Mouse (Mus musculus) layer of hippocampus, postnatal 10 days (tissue): ENCODE results near the gene Bdkrb2. TPM values are rescaled to one million over a fixed set of nuclear protein-coding genes. Genes with fewer than 3 reads are reported as not detected.

Source experiments
- DNase-seq, 2 experiments: peaks; one replicate each; pipeline ENCODE4 v3.0.0; 2021; ENCODE audit warnings: low spot score in 2 of 2
- total RNA-seq, 2 experiments: library from RNA; stranded (reverse); gene quantifications; 2 replicates each; pipeline ENCODE4 v1.2.3; 2021

Gene Bdkrb2
- total RNA-seq, 2 experiments from 2014 or later: 0.57 to 0.60 TPM

DNA sequence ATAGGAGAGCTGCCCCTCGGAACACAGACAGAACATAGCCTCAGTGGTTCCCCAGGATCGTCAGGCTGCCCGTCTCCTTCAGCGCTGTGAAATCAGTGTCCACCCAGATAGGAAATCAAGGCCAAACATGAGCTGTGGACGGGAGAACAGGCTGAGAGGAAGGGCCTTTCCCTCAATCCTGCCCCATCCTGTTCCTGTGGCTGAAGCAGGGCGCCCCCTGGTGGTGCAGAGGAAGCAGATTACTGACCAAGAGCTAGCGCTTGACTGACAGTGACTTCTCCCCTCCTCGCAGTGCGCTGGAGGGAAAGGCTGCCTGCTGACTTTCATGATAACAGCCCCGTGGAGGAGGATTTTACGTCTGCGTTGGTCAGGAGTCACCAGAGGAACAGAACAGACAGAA, 21.8 kb downstream of the Bdkrb2 start:
- peak; percentile 73 to 82 for DNase-seq

DNA sequence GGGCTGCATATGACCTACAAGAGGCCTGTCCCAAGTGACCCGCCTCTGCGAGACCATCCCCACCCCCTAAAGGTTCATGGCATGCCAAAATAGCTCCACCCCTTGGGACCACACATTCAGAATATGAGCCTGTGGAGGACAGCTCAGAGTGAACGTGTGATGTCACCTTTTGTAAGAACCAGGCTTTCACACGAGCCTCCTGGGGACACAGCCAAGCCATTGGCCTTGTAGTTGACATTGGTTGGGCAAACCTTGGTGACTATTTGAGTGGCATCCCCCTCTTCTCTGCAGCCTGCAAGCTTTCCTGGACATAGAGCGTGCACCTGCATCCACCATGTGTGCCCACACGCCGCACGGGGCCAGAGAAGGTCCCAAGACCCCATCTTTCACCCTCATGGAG, 24.5 kb downstream of the Bdkrb2 start:
- no peak for DNase-seq

DNA sequence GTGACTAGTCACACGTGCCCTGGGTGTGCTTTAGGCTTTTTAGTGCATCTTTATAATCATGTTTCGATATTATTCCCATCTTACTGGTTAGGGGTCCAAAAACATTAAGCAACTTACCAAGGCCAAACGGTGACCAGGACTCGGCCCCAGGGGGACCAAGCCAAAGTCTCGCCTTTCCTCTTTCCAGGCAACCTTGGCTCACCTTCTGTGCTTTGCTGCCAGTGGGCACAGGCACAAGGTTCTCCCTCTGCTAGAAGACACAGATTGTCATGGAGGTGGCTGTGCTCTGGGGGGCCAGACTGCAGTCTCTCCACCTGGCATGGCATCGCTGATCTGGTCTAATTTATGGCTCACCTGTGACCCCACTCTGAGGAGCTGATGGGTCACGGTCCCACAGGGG, 27.8 kb downstream of the Bdkrb2 start:
- no peak for DNase-seq

DNA sequence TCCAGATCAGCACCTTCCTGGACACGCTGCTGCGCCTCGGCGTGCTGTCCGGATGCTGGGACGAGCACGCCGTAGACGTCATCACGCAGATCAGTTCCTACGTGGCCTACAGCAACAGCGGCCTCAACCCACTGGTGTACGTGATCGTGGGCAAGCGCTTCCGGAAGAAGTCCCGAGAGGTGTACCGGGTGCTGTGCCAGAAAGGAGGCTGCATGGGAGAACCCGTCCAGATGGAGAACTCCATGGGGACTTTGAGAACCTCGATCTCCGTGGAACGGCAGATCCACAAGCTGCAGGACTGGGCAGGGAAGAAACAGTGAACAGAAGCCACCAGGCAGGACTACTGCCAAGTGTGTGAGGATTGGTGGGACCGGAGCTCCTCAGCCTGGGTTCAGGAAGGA, 29.3 kb downstream of the Bdkrb2 start:
- DNase-seq: no peak

DNA sequence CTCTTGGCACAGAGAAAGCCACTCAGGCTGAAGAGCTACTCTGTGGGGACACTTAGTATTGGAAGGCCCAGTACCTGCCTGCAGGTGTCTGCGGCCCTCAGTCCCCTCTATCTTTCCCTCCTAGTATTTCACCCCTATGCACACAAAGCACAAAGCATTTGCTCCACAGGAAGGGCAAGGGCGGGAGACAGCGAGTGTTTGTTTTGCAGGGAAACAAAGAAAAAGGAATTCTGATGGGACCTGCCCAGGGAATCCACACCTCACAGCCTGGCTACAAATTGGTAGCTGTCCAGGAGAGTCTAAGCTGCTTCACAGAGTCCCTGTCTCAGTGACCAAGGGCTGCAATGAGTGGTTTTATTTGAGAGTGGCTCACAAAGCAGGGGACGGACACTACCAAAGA, 30.4 kb downstream of the Bdkrb2 start:
- DNase-seq: no peak

DNA sequence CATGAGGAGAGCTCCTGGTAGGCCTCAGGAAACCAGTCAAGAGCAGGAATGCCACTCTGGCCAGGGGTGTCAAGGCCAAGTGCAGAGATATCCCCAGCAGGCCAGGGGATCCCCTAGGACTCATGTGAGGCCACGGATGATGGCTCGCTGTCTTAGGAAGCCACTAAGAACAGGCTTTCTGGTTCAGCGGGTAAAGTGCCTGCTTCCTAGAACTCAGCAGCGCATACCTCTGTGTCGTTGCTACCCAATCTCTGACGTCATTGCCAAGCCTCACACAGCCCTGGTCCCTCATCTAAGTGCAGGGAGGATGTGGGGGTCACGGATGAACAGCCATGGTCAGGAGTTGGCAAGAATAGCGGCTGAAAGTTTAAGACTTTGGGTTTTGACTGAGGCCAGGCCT, 34.1 kb downstream of the Bdkrb2 start:
- DNase-seq: no peak

DNA sequence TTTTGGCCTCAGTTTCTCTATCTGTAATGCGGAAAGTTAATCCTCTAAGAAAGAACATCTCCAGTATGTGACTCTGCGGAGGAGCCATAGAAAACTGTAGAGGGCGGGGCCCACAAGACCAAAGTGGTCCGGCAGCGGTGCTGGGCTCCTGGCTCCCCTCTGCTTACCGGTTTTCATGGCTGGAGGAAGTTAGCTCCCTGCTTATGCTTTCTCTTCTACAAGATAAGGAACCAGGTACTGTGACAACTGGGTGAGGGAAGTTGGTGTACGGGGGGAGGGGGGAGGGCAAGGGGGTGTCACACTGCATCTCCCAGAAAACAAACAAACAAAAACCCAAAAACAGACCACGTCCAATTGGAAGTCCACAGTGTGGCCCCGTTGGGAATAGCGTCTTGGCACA, 35.5 kb downstream of the Bdkrb2 start:
- no peak for DNase-seq

DNA sequence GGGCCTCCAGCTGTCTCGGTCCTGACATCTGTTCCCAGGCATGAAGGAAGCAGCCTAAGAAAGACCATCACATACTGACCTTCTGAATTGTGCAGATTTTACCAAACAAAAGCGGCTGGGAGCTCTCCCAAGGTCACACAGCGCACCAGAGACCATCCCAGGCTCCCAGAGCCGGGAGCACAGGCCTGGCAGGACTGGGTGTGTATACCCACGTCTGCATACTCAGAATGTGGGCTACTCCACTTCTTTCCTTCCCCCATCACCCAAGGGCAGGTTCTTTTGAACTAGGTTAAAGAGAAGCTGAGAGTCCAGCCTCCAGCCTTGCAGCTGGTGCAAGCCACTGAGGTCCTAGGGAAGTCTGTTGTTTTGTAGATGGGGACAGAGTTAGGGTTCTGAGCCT, 36.1 kb downstream of the Bdkrb2 start:
- DNase-seq: no peak

DNA sequence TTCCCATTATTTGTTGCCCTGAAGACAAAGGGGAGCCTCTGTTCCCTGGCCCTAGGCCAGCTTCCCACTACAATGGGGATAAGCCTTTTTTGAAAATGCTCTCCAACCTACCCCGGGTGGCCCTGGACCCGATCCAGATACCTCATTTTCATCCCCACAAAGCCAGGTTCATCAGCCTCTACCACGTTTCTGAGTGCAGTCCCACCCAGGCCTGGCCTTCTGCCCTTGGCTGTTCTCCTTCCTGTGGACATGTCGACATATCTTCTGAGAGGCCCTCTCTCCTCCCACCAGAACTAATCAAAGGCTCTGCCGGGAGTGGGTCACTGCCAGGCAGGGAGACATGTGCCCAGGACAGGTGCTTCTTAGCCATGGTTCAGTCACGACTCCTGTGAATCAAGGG, 38.6 kb downstream of the Bdkrb2 start:
- no peak for DNase-seq

DNA sequence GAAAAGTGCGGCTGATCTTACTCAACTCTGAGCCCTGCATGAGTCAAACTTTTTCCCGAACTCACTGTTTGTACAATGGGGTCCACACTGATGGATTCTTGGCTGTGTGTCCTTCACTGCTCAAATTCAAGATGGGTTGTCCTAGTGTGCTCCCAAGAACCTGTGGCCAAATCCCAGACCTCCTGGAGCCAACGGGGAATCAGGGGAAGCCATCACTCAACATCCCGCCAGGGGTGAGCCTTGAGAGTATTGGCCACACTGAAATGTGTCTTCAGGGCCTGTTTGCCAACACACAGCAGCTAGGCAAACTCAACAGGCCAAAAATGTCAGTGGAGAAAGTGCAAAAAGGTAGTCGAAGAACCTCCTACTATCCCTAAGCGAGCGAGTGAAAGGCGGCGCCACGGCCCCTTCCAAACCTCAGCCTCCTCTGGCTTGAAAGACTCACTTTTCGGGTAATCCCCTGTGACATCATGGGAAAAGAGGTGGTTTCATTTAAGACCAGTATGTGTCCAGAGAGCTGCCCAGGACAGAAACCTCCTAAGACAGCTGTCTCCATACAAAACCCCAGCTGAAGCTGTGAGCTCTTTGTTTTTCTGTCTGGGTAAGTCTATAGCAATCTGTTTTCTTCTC, 39.7 kb downstream of the Bdkrb2 start, which contains the start of gene Bdkrb1:
TSS of gene Bdkrb1 (plus strand) at position 505 of the 630 bp plus-strand sequence.
- no peak for DNase-seq

DNA sequence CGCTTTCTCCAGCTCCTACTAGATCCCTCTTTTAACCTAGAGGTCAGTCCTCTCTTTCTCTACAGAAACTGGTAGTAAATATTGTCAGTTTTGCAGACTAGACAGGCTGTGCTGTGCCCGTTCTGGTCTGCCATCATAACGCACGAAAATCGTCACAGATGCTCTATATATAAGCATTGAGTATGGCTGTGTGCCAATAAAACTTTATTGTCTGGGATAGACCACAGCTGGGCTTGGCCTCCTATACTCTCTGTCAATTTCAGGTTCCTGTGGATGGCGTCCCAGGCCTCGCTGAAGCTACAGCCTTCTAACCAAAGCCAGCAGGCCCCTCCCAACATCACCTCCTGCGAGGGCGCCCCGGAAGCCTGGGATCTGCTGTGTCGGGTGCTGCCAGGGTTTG, 40.9 kb downstream of the Bdkrb2 start:
- no peak for DNase-seq

DNA sequence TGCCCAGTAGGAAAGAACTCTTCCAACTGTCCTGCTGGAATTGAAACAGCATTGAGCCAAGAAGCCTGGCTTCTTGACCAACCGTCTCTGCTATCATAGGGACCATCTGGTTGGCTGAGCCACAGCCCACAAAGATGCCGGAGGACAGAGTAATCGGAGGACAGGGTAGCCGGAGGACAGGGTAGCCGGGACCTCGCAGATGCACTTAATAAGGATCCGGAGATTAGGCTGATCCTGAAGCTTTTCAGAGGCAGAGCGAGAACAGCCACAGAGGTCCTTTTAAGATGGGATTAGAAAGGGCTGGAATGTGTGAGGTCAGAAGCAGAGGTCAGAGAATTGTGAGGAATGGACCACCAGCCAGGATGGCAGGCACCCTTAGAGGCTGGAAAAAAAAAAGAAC, 42.2 kb downstream of the Bdkrb2 start:
- DNase-seq: no peak

DNA sequence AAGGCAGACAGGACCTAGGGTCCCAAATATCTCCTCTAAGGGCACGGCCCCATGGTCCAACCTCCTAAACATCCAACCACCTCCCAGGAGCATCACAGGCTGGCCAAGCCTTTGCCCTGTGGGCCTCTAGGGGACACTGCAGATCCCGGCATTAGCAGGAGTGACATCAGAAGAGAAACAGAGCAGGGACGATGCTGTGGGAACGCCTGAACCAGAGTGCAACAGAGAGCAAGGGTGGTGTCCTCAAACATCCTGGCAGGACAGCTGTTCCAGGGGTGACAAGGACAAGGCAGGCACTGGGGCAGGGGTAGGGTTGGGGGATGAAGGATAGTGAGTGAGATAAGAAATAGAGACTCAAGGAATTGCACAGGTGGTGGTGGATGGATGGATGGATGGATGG, 43.9 kb downstream of the Bdkrb2 start:
- DNase-seq: no peak

DNA sequence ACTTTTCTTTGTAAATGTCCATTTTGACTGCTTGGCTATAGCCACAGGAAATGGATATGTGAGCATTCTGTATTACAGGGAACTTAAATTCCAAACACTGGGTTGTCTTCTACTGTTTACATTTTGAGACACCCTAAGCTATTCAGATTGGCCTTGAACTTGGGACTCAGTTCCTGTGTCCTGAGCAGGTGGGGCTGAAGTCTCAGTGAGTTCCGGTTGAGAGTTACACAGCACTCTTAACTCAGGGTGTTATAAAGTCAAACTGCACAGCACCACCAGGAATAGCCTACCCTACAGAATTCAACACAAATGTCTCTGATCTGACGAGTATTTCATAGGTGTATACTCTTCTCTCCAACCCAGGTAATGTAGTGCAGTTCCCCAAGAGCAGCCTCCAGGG, 48.0 kb downstream of the Bdkrb2 start:
- DNase-seq: no peak

DNA sequence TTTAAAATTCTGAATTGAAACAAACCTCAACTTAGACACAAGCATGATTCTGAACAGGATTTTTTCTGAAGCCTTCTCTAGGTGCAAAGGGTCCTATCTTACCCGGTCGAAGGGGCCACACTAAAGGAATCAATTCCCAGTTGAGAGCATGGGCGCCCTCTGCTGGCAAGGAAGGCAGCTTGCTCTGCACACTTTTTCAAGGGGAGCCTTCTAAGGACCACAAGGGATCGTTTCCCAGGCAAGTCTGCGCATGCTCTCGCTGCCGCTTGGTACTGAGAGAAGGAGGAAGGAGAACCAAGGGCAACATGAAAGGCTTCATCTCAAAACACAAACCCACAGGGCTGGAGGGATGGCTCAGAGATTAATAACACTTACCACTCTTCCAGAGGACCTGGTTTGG, 48.7 kb downstream of the Bdkrb2 start:
- DNase-seq: peak; percentile 76 to 80

DNA sequence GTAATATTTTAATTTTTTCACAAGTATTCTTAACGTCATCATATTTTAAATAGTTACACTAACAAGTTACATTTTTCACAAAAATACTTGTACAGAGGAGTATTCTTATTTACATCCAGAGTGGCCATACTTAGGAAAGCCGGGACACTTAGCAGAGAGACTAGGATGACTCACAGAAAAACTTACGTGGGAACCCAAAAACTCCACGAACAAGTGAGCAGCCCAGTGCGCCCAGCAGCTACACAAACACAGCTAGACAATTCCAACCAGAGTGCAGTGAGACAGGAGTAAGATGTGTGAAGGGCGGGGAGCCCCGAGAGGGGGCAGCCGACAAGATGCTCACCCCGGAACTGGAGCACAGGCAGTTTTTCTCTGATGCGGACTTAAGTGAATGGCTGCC, 50.5 kb downstream of the Bdkrb2 start:
- DNase-seq: no peak

DNA sequence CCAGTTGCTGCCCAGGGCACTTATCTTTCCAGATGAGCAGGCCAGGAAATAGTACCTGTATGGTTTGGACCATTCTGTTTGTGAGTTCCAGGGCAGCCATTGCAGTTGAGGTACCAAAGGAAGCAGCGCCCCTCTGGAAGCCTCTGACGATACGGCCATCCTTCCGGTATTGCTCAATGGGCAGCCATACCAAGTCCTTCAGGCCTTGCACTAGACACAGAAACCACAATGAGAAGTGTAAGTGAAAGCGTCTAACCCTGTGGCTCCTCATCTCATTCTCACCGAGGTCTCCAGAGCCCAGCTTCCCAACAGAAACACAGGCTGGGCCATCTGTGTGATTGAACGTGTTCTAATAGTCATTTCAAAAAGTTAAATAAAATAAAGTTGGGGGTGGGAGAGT, 59.0 kb downstream of the Bdkrb2 start:
- no peak for DNase-seq

DNA sequence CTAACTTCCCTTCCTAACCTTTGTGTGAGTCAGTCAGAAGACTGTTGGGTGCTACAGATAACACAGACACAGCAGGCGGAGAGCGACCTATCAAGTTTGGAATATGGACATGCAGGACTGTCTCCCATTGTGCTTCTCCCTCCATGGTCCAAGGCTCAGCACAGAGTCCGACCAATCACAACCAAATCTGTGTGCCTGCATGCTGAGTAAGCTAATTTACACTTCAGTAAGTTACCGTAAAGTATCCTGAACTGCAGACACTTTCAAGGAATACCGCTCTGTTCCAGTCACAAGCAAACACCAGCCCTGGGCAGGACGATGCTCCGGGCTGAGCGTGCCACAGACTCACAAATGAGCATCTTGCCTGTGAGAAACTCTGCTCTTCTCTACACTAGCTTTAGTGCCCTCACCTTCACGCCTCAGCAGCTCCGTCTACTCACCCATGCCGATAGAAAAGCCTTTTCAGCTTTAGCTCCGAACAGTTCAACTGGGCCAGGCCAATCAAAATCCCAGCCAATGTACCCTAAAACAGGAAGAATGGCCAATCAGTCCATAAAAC, 60.0 kb downstream of the Bdkrb2 start:
- no peak for DNase-seq

DNA sequence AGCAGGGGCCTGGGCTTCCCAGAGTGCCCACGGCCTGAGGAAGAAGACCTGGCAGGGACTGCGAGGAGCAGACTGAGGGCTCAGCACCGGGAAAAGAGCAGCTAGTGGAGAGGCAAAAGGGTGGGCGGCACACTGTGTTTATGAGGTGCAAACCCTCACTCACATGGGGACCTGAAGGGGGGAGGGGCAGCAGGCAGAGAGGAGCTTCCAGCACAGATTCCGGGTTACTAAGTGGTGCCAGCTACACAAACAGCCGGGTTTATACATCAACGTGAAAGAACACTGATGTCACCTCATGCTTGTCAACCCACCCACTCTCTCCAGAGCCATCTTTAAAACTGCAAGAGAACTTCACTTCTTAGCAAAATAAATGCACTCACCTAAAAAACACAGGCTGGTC, 62.8 kb downstream of the Bdkrb2 start:
- peak; percentile 34 to 43 for DNase-seq

DNA sequence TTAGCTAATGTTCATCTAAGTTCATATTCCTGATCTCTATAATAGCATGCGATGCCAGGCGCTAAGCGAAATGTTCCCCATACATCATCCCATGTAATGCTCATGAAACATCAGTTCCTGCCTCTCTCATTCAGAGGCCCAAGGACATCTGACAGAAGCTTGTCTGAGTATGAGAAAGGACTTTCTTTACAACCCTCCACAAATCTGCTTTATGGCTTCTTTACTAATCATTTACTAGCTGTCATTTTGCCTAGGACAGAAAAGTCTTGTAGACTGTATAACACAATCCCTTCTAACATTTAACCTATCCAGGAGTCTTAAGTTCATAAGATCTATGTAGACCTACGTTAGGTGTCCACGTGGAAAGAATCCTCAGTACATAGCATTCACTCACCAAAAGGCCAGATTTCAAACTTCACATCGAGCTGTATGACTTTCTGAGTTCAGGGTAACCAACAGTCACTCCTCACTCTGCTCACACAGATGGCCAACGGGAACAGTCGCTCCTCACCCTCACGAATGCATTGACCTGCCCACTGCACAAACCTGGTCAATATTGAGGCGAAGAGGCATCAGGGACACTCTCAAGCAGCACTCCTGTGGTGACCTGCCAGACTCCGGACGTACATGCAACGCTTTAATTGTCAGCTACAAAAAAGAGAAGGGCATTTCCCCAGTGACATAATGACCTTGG, 71.5 kb downstream of the Bdkrb2 start:
- DNase-seq: no peak

DNA sequence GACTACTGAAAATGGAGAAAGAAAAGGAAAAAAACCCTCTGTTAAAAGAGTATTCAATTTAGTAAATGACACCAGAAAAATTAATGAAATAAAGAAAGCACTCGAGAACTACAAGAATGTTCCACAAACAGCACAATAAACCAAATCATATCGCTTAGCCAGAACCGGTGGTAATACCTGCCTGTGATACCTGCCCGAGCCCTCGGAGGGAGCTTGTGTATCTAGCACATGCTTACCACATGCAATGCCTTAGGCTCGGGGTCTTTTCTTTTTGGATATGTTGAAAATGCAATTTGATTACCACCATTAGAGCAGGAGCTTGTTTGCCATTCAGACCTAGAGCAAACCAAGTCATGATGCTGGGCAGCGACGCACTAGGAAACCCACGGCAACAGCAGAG, 73.5 kb downstream of the Bdkrb2 start:
- DNase-seq: no peak

DNA sequence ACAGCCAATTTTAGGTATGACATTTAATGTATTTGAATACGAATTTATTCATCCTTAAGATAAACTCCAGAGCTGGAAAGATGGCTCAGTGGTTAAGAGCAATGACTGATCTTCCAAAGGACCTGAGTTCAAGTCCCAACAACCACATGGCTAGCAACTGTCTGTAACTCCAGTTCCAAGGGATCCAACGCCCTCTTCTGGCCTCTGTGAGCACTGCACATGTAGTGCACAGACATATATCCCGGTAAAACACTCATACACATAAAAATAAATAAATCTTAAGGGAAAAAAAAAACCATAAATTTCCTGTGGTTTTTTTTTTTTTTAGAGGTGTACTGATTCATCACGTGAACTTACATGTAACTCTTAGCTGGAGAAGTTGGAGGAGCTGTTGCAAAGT, 74.5 kb downstream of the Bdkrb2 start:
- no peak for DNase-seq

DNA sequence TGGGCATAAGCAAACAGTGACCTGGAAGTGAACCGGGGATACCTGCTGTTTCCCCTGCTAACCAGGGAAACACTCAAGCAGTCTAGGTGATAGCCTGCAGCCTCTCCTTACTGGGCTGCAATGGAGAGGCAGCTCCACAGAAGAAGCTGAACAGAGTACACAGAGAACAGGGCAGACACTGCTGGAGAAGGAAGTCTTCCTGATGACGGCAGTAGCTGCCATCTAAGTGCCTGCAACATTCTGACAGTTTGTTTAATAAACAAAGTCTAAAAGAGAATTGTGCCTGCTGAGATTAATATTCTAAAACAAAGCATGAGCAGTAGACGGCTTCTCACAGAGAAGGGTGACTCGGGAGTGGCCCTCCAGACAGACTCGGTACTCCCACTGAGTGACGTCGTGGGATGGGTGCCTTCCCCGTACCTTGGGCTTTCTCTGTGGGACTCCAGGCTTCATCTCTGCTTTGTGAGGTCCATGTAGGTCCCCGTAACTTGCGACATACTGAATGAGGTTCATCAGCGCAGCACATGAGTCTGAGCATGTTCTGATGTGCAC, 79.8 kb downstream of the Bdkrb2 start:
- no peak for DNase-seq
